Comparison of ENCODE assay signal across 8 mouse cellular contexts in genomic region chr2:85060591-85061060, GRCm38 (mm10). TPM values are rescaled to one million over a fixed set of nuclear protein-coding genes. Genes with fewer than 3 reads are reported as not detected.
DNase-seq lines count a peak whose midpoint lies in the region; ATAC-seq and TF ChIP-seq lines count a peak whose summit lies in the region.

No protein-coding gene starts in this region.

- H3K27me3 ChIP-seq in embryonic facial prominence, embryonic 13.5 days = no peaks in the 10 kb centered on the region
- H3K27me3 ChIP-seq in heart, embryonic 10.5 days (ENCODE audit: insufficient read depth, poor library complexity, severe bottlenecking) = no peaks in the 10 kb centered on the region
- no peaks in the 10 kb centered on the region for H3K27me3 ChIP-seq in lung, postnatal 0 days (replicated peaks; ENCODE audit: insufficient read depth, low read length)

- no peak for TF ChIP-seq CTCF in lung, postnatal 0 days (IDR thresholded peaks at IDR 0.05)

- H3K4me3 ChIP-seq in embryonic facial prominence, embryonic 13.5 days = peak overlapping the region; percentile 44
- H3K4me3 ChIP-seq in heart, embryonic 10.5 days = peak overlapping the region; percentile 59
- peak overlapping the region; percentile 43 for H3K4me3 ChIP-seq in lung, postnatal 0 days (ENCODE audit: low read depth, low read length)

- peak; percentile 70 for ATAC-seq in embryonic facial prominence, embryonic 13.5 days (ENCODE audit: insufficient number of reproducible peaks, insufficient read depth, low FRiP score, low TSS enrichment, low read depth)
- peak; percentile 94 for ATAC-seq in lung, postnatal 0 days

- TF ChIP-seq EP300 in lung, postnatal 0 days (IDR thresholded peaks at IDR 0.05) = 0 out of 2 replicates have a peak, but pooled peaks have one; percentile 19

- WGBS in embryonic facial prominence, embryonic 13.5 days = 10% methylated on average over 11 of the region's 11 CpGs
- 9% methylated on average over 11 of the region's 11 CpGs for WGBS in heart, embryonic 10.5 days
- WGBS in lung, postnatal 0 days = 2% methylated on average over 9 of the region's 11 CpGs

- H3K27ac ChIP-seq in embryonic facial prominence, embryonic 13.5 days = peak overlapping the region; percentile 77
- H3K27ac ChIP-seq in heart, embryonic 10.5 days = peak overlapping the region; percentile 76
- H3K27ac ChIP-seq in lung, postnatal 0 days (ENCODE audit: low read length) = peak overlapping the region; percentile 81

- peak overlapping the region; percentile 68 for H3K9ac ChIP-seq in embryonic facial prominence, embryonic 13.5 days
- peak overlapping the region; percentile 42 for H3K9ac ChIP-seq in lung, postnatal 0 days (replicated peaks; ENCODE audit: low read depth)

- intact Hi-C loops in left cerebral cortex, postnatal 4 days (cut with DNase I) = no loop called here
- intact Hi-C loops in left cerebral cortex, postnatal 10 days (cut with DNase I) = no loop called here
- intact Hi-C loops in left cerebral cortex, postnatal 36 days (cut with DNase I) = no loop called here

- H3K36me3 ChIP-seq in embryonic facial prominence, embryonic 13.5 days = peaks cover 89% of the 10 kb centered on the region
- peaks cover 87% of the 10 kb centered on the region for H3K36me3 ChIP-seq in heart, embryonic 10.5 days
- peaks cover 34% of the 10 kb centered on the region for H3K36me3 ChIP-seq in lung, postnatal 0 days (ENCODE audit: insufficient read depth, low read length)

- peak; percentile 17 for DNase-seq in left cerebral cortex, postnatal 4 days
- no peak for DNase-seq in left cerebral cortex, postnatal 10 days (ENCODE audit: extremely low spot score in 1 of 2, low spot score in 2 of 2)
- no peak for DNase-seq in heart, embryonic 10.5 days (ENCODE audit: low spot score)
- DNase-seq in kidney, adult 8-10 months = peak; percentile 85 to 90
- DNase-seq in lung, postnatal 0 days (ENCODE audit: low spot score) = peak; percentile 94
- DNase-seq in thymus, postnatal 0 days (ENCODE audit: low spot score) = peak; percentile 32
- no peak for DNase-seq in left cerebral cortex, postnatal 36 days (ENCODE audit: low spot score in 2 of 2)

- peak overlapping the region; percentile 67 for H3K4me2 ChIP-seq in embryonic facial prominence, embryonic 13.5 days
- H3K4me2 ChIP-seq in lung, postnatal 0 days (replicated peaks; ENCODE audit: low read depth, low read length) = peak overlapping the region; percentile 70

- H3K9me3 ChIP-seq in embryonic facial prominence, embryonic 13.5 days = no peaks in the 10 kb centered on the region
- H3K9me3 ChIP-seq in heart, embryonic 10.5 days = no peaks in the 10 kb centered on the region
- H3K9me3 ChIP-seq in lung, postnatal 0 days (ENCODE audit: low read length) = no peaks in the 10 kb centered on the region

- peaks cover 20% of the 10 kb centered on the region for H3K4me1 ChIP-seq in embryonic facial prominence, embryonic 13.5 days
- H3K4me1 ChIP-seq in heart, embryonic 10.5 days = peaks cover 28% of the 10 kb centered on the region
- peaks cover 7% of the 10 kb centered on the region; the same call in 1 of the 2 replicates for H3K4me1 ChIP-seq in lung, postnatal 0 days (ENCODE audit: insufficient read depth, low read depth, low read length)

RNA-seq across cellular contexts. Expression of gene Tnks1bp1, which starts 12.8 kb away (rescaled TPM):
- 10 to 100 TPM; 80.1 to 91.9 TPM for total RNA-seq in left cerebral cortex, postnatal 4 days (2021)
- total RNA-seq in left cerebral cortex, postnatal 10 days (2021) = 10 to 100 TPM; 77.8 to 88.7 TPM
- polyA plus RNA-seq in embryonic facial prominence, embryonic 13.5 days (2015; fragmentation: Nextera tagmentation; extraction: Ambion mirVana) = 35.5 and 42.2 TPM in 2 replicates
- 24.7 and 25.9 TPM in 2 replicates for polyA plus RNA-seq in heart, embryonic 10.5 days (2016; fragmentation: Nextera tagmentation; extraction: Ambion mirVana)
- 40.3 and 40.7 TPM in 2 replicates for polyA plus RNA-seq in lung, postnatal 0 days (2015; fragmentation: Nextera tagmentation; extraction: Ambion mirVana)
- polyA plus RNA-seq in thymus, postnatal 0 days (2015; fragmentation: Nextera tagmentation; extraction: Ambion mirVana) = 8.1 and 8.5 TPM in 2 replicates
- 100 to 1,000 TPM; 109 to 131 TPM for total RNA-seq in left cerebral cortex, postnatal 36 days (2021)

RNA-seq across cellular contexts. Expression of gene P2rx3, which starts 23.4 kb away (rescaled TPM):
- total RNA-seq in left cerebral cortex, postnatal 4 days (2021) = 1 to 10 TPM; 1.0 to 1.4 TPM
- 1 to 10 TPM; 1.9 to 2.2 TPM for total RNA-seq in left cerebral cortex, postnatal 10 days (2021)
- 1.1 and 1.6 TPM in 2 replicates for polyA plus RNA-seq in embryonic facial prominence, embryonic 13.5 days (2015; fragmentation: Nextera tagmentation; extraction: Ambion mirVana)
- polyA plus RNA-seq in heart, embryonic 10.5 days (2016; fragmentation: Nextera tagmentation; extraction: Ambion mirVana) = 1.1 and 1.6 TPM in 2 replicates
- 0.07 and 0.08 TPM in 2 replicates for polyA plus RNA-seq in lung, postnatal 0 days (2015; fragmentation: Nextera tagmentation; extraction: Ambion mirVana)
- 0.30 and 0.31 TPM in 2 replicates for polyA plus RNA-seq in thymus, postnatal 0 days (2015; fragmentation: Nextera tagmentation; extraction: Ambion mirVana)
- 1 to 10 TPM; 1.6 to 2.3 TPM for total RNA-seq in left cerebral cortex, postnatal 36 days (2021)

RNA-seq across cellular contexts. Expression of gene Ssrp1, which starts 23.6 kb away (rescaled TPM):
- total RNA-seq in left cerebral cortex, postnatal 4 days (2021) = 100 to 1,000 TPM; 146 to 154 TPM
- 100 to 1,000 TPM; 101 to 105 TPM for total RNA-seq in left cerebral cortex, postnatal 10 days (2021)
- 291 and 303 TPM in 2 replicates for polyA plus RNA-seq in embryonic facial prominence, embryonic 13.5 days (2015; fragmentation: Nextera tagmentation; extraction: Ambion mirVana)
- polyA plus RNA-seq in heart, embryonic 10.5 days (2016; fragmentation: Nextera tagmentation; extraction: Ambion mirVana) = 223 and 273 TPM in 2 replicates
- polyA plus RNA-seq in lung, postnatal 0 days (2015; fragmentation: Nextera tagmentation; extraction: Ambion mirVana) = 81.8 and 87.3 TPM in 2 replicates
- 221 and 245 TPM in 2 replicates for polyA plus RNA-seq in thymus, postnatal 0 days (2015; fragmentation: Nextera tagmentation; extraction: Ambion mirVana)
- total RNA-seq in left cerebral cortex, postnatal 36 days (2021) = 100 to 1,000 TPM in 1 of 2 experiments, 10 to 100 TPM in 1; 94.2 to 109 TPM

Comparison
In these comparisons a context has a peak if more than half of its experiments do, and no peak if none do; other contexts are left out.
1. DNase-seq: peak in left cerebral cortex, postnatal 4 days (single experiment), kidney, adult 8-10 months (2 of 2), lung, postnatal 0 days (single experiment) and thymus, postnatal 0 days (single experiment); none in left cerebral cortex, postnatal 10 days (0 of 2), heart, embryonic 10.5 days (single experiment) and left cerebral cortex, postnatal 36 days (0 of 2).
2. Peak in every context shown above with its lines, with median percentiles within 50 percentile points of each other: H3K27ac ChIP-seq and H3K4me3 ChIP-seq.